Mouse (Mus musculus) common myeloid progenitor, adult 5-6 weeks (primary cell): ENCODE measurements around the gene Prdm1. TPM values are rescaled to one million over a fixed set of nuclear protein-coding genes. Genes with fewer than 3 reads are reported as not detected.
A peak's percentile ranks its signal among the peaks of the same experiment; 100 is the strongest.

Experiments used
- ATAC-seq: replicated peaks from 2 replicates; pipeline ENCODE4 v1.8.0; 2016; ENCODE audit warnings: low read depth, mild to moderate bottlenecking, moderate TSS enrichment, inconsistent platforms; ENCODE audit not compliant: poor library complexity, severe bottlenecking
- total RNA-seq: library from RNA; stranded (forward); fragments of 200-1000, 187-1606 nt; gene quantifications from 2 replicates; pipeline ENCODE4 v1.2.3, GENCODE M21; 2017

The Prdm1 gene
- total RNA-seq, 1 experiment from 2014 or later = 0.27 TPM

- peak; percentile 81 for ATAC-seq
Observed at GRCm38 (mm10) chr10:44458534-44459315, 69.6 kb downstream of the Prdm1 start.

- no peak for ATAC-seq
Observed at GRCm38 (mm10) chr10:44457791-44458533, 70.3 kb downstream of the Prdm1 start.

GRCm38 (mm10) chr10:44456757-44457595, 71.3 kb downstream of the Prdm1 start:
- ATAC-seq = no peak

- no peak for ATAC-seq
Observed at GRCm38 (mm10) chr10:44454753-44455152, 73.5 kb downstream of the Prdm1 start.

- ATAC-seq = no peak
Observed at GRCm38 (mm10) chr10:44454111-44454510, 74.2 kb downstream of the Prdm1 start.

- ATAC-seq = no peak
Observed at GRCm38 (mm10) chr10:44450835-44451234, 77.5 kb downstream of the Prdm1 start.

GRCm38 (mm10) chr10:44450108-44450507, 78.2 kb downstream of the Prdm1 start:
- no peak for ATAC-seq

GRCm38 (mm10) chr10:44449666-44450065, 78.6 kb downstream of the Prdm1 start:
- no peak for ATAC-seq

GRCm38 (mm10) chr10:44448165-44448564, 80.1 kb downstream of the Prdm1 start:
- peak; percentile 88 for ATAC-seq

- ATAC-seq = no peak
Observed at GRCm38 (mm10) chr10:44447406-44448139, 80.7 kb downstream of the Prdm1 start.

GRCm38 (mm10) chr10:44447001-44447400, 81.3 kb downstream of the Prdm1 start:
- no peak for ATAC-seq

- no peak for ATAC-seq
Observed at GRCm38 (mm10) chr10:44444415-44444814, 83.9 kb downstream of the Prdm1 start.

- no peak for ATAC-seq
Observed at GRCm38 (mm10) chr10:44443696-44444095, 84.6 kb downstream of the Prdm1 start.

- ATAC-seq = no peak
Observed at GRCm38 (mm10) chr10:44439732-44440131, 88.6 kb downstream of the Prdm1 start.

- no peak for ATAC-seq
Observed at GRCm38 (mm10) chr10:44437614-44438013, 90.7 kb downstream of the Prdm1 start.

GRCm38 (mm10) chr10:44435956-44436355, 92.3 kb downstream of the Prdm1 start:
- no peak for ATAC-seq

- peak; percentile 93 for ATAC-seq
Observed at GRCm38 (mm10) chr10:44434702-44435181, 93.6 kb downstream of the Prdm1 start.

GRCm38 (mm10) chr10:44432235-44432634, 96.1 kb downstream of the Prdm1 start:
- no peak for ATAC-seq

- no peak for ATAC-seq
Observed at GRCm38 (mm10) chr10:44431689-44432088, 96.6 kb downstream of the Prdm1 start.
